Mouse (Mus musculus) spleen, adult 2 months (tissue): ENCODE data around the gene Kif28.

Experiments
- CTCF ChIP-seq: fragments of 200-500 bp; IDR thresholded peaks from 2 replicates; pipeline ENCODE4 v1.5.1; 2011; ENCODE audit warnings: mild to moderate bottlenecking, inconsistent platforms; ENCODE audit not compliant: insufficient read depth, insufficient read length, insufficient replicate concordance; ENCODE audit errors: extremely low read depth
- POLR2A ChIP-seq: fragments of 200-500 bp; IDR thresholded peaks from 2 replicates; pipeline ENCODE4 v1.6.1; 2011; ENCODE audit warnings: low read depth, low read length, inconsistent platforms

DNA sequence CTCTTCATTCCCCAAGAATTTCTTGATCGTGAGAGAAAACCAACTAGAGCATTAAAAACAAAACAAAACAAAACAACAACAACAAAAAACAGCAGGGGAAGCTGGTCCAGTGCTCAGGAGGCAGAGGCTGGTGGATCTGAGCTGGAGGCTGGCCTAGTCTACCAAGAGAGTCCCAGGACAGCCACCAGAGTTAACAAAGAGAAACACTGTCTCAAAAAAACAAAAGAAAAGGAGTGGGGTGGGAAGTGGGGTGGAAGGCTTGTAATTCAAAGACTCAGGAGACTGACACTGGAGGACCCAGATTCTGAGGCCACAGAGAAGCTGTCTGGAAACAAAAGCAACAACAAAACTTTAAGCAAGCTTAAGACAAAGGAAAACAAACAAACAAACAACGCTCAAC is 78.1 kb downstream of the Kif28 start:
- TF ChIP-seq CTCF (no peak), POLR2A (no peak)
